Mouse (Mus musculus) granulocyte monocyte progenitor cell, adult 5-6 weeks (primary cell): ENCODE results near the gene Tmem37. TPM values are rescaled to one million over a fixed set of nuclear protein-coding genes. Genes with fewer than 3 reads are reported as not detected.

Experiments used
- ATAC-seq: replicated peaks from 2 replicates; pipeline ENCODE4 v1.8.0; 2016; ENCODE audit warnings: mild to moderate bottlenecking, moderate TSS enrichment, inconsistent platforms; ENCODE audit not compliant: poor library complexity, severe bottlenecking
- total RNA-seq, 2 experiments: library from RNA; stranded (forward) in 1 of 2; stranded (reverse) in 1 of 2; fragments of 200-712, 200-1000 nt in 1 of 2; fragments of >200 nt in 1 of 2; fragmentation: Nextera tagmentation in 1 of 2; gene quantifications; 2 replicates each; pipeline ENCODE4 v1.2.3; 2014 to 2017

Tmem37 gene
- total RNA-seq, 2 experiments from 2014 or later, result 1.3 TPM; not detected in 1

DNA sequence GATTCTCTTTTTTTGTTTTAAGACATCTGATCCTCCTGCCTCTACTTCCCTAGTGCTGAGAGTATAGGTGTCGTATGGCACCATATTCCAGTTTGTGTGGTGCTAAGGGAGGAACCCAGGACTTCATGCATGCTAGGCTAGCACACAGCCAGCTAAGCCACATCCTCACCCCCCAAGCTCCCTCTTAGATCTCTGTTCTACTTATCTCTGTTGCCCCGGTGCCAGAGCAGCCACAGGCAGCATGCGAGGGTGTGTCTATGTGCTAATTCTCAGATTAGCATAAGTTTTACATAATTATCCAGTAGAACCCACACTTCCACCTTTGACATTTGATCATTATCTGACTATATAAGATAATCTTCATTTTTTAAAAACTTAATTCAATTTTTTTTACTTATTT is 21.0 kb upstream of the Tmem37 start:
- no peak for ATAC-seq

DNA sequence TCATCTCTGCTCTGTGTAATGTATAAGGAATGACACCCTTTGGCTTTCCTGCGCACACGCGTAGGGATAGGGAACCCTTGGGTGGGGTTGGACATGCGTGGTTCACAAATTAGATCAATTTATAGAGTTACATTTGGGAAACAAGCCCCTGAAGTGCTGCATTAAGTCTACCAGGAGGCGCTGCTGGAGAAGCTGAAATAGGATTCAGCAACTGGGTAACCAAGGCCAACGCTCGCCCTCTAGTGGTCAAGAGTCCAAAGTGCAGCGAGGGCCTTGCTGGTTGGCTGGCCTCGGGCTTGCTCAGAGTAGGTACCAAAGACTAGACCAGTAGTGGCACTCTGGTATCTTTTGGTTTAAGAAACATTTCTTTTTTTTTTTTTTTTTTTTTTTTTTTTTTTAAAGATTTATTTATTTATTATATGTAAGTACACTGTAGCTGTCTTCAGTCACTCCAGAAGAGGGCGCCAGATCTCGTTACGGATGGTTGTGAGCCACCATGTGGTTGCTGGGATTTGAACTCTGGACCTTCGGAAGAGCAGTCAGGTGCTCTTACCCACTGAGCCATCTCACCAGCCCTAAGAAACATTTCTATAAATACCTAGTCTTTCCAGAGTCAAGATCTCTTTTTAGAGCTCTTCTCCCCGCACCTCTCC is 19.7 kb upstream of the Tmem37 start:
- ATAC-seq, result peak; percentile 92

DNA sequence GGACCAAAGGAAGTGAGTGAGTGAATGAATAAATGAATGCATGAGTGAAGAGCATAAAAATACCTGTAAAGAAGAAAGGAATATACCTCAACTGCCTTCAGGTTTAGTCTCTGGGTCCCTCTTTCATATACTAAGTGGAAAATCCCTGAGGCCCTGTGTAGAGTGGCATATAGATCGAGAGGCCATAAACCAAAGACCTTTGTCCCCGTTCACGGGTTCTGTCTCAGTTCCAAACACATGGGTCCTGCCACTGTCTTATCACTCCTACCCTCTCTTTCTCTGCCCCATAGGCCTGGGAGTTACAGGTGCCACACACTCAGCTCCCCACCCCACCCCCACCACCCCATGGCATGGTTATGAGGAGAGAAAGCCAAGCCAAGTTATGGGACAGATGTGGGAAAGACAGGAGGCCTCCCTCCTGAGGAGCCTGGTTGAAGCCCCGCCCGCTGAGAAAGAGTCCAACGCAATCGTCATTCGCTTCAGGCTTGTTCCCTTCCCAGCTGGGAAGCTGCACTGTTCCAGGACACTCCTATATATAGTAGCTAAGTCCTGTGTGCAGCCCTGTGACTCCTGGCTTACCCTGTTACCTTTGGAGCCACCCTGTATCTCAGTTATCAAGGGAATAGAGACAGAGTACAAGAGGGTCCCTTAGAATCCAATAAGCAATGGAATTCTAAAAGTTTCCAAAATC is 17.2 kb upstream of the Tmem37 start:
- no peak for ATAC-seq

GRCm38 (mm10) chr1:120089180-120089579 is 15.3 kb upstream of the Tmem37 start:
- no peak for ATAC-seq

DNA sequence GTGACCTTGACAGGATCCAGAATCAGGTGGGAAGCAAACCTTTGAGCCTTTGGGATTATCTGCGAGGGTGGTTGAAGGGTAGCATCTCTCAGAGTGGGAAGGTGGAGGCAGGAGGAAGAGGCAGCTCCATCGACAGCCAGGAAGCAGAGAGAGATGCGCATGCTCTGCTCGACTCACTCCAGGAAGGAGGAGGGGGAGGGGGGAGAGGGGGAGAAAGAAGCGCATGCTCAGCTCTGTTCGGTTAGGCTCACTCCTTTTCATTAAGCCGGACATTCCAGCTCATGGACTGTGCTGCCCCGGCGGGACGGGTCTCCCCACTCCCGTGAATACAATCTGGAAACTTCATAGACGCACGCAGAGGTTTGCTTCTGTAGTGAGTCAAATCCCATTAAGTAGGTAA is 12.8 kb upstream of the Tmem37 start:
- no peak for ATAC-seq

DNA sequence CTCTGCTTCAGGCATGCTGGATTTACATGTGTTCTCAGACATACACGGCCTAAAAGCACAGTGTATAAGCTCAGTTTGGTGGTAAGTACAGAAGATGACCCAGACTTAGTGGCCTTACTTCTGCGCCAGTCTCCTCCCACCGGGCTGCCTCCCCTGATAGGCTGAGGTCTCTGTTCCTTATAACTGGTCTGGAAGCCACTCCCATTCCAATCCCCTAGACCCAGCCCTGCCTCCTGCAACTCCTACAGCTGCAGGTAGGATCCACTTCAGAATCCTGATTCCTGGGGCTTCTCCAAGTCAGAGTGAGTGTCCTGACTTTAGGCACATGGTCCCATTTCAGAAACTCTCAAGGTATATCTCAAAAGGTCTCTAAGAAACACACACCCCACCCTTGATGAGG is 11.8 kb upstream of the Tmem37 start:
- peak; percentile 49 for ATAC-seq

DNA sequence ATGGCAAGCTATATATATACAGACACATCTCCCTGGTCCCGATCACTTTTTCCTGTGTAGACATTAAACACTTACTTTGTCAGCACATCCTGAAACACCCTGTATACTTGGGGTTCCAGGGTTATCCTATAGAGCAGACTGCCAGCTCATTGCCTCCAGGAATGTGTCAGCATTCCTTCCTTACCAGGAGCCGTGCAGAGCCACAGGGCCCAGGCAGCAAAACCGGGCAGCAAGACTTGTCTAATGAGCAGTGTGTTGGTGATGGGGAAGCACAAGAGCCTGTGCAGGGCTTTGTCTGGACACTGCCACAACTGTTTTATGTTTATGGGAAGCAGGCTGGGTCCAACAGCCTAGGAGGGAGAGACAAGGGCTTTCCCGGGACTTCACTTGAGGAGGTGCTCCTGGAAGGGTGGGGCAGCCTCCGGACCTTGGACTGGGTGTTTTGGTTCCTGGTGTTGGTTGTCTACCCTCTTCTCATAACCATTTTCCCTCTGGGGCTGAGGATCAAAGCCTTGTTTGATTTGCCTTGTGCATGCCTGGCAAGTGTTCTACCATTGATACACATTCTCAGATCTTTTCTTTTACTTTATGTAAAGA is 10.1 kb upstream of the Tmem37 start:
- no peak for ATAC-seq

DNA sequence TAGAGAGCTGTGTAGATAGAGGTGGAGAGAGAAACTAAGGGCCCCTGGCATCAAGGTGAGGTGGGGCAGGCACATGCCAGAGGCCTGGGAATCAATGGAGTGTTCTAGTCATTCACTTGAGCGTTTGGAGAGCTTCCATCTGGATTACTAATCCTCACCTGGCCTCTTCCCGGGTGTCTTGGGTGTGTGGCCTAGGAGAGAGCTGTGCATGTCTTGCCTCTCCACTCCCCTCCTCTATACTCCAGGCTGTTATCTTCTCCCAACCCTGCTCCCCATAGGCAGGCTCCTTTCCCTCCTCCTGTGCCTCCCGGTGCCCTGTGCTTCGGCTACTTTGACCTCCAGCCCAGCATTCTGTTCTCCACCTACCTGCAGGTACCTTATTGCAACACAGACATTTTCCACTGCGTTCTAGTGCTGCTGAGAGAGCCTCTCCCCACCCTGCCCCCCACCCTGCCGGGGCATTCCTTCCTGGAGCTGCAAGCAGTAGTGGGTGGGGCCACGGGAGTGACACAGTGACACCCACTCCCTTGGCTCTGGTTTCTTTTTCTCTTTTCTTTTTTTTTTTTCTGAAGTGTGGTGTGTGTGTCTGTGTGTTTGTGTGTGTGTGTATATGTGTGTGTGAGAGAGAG is 9.2 kb upstream of the Tmem37 start:
- ATAC-seq, result no peak

GRCm38 (mm10) chr1:120080632-120081031 is 6.8 kb upstream of the Tmem37 start:
- peak; percentile 67 for ATAC-seq

DNA sequence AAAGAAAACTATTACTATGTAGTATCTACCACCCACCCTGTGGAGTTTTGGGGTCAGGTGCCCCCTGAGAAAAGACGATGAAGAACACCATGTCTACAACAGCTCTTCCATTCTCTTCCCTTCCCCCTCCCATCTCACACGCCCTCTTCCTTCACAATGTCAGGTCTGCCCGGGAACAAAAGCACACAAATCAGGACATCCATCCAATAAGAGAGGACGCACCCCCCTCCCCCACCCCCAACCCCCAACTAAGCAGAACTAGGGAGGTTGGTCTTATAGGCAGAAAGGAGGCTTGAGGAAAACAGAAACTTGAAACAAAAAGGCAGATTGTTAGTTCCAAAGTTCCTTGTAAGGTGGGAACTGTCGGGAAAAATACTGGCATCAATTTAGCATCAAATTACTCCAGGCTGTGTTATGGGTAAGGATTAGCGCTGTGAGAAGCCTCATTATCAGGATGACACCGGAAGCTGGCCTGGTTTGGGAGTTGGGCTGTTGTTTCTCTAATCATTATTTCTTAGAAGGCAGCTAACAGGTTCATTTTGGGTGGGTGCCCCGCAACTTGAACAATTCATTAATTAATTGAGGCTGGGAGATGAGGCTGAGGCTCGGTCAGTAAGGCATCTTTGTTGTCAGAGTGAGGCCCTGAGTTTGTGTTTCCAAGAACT is 4.0 kb upstream of the Tmem37 start:
- ATAC-seq, result no peak

DNA sequence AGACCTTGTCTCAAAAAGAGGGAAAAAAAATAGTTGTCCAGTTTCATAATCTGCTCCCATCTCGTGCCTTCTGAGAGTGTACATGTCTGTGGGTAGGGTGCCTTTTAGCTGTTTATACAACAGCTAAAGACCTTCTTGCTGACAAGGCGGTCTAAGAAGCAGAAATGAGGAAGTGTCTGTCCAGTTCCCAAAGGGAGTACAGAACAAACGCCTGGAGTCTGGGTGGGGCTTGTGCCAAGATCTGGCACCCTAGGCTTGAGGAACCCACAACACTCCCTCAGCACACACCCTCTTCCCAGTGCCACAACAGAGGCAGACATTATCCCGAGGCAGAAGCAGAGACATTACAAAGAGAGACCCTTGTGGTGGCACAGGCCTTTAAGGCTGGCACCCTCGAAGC is 1.6 kb upstream of the Tmem37 start:
- peak; percentile 70 for ATAC-seq

DNA sequence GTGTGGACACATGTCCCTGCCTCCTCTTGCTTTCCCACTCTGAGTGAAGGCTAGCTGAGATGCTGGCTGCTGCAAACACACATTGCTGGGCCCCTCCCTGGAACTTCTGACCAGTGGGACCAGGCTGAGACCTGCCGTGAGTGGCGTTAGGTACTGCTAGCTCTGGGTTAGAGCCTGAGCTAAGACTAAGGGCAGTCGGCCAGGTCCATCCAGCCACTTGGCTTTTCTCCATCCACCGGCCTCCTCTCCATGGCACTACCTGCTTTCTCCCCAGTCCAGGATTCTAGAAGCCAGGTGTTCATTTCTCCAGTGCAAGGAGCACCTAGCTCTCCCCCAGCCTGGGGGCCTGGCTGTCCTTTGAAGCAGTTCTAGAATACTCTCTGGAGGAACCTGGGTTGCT is 1.1 kb upstream of the Tmem37 start:
- ATAC-seq, result no peak

DNA sequence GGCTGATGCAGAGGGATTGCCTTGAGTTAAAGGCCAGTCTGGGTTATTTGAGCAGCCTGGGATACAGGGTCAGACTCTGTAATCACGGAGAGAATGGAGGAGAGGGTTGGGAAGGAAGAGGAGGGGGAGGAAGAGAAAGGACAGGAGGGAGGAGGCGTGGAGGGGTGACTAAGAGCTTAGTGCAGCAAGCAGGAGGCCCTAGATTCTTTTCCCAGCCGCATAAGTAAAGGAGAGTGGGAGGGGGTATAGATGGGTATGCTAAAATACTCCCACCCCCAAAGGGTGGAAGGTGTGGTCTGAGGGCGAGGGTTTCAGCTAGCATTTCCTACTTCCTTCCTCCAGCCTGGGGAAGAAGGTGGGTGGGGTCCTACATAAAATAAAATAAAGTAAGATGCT is 431 bp upstream of the Tmem37 start:
- no peak for ATAC-seq

DNA sequence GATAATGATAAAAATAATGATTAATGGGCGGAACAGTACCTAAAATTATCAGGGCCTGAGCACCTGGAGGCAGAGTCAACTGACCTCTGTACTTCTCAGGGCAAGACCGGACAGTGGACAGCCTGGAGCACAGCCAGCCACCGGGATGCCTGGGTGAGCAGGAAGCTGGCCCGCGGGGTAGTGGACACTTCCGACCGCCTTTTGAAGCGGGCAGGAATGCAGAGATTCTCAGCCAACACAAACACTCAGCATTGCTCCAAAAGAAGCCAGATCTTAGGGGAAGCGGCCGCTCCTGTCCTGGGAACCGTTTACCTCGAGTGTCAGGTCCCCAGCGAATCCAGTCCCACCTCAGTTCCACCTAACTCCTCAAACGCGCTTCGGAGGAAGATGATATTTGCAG is 974 bp downstream of the Tmem37 start:
- ATAC-seq, result no peak

- no peak for ATAC-seq
These were observed 2.7 kb downstream of the Tmem37 start for GRCm38 (mm10) chr1:120071133-120071532.

DNA sequence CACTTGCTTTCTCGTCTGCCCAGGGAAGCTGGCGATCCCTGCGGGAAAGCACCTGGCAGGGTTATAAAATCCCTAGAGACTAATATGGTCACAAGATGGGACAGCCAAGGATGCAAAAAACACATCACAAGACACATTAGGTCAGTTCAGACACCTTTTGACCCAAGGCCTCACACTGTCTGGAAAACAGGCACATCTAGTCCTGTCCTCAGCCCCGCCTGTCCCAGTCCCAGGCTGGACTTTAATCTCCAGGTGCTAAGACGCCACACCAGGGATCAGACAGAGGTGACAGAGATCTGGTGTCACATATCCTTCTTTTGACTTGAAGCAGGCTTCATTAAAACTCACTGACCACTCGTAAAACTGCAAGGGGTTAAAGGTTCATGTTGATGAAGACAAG is 3.7 kb downstream of the Tmem37 start:
- ATAC-seq, result no peak

DNA sequence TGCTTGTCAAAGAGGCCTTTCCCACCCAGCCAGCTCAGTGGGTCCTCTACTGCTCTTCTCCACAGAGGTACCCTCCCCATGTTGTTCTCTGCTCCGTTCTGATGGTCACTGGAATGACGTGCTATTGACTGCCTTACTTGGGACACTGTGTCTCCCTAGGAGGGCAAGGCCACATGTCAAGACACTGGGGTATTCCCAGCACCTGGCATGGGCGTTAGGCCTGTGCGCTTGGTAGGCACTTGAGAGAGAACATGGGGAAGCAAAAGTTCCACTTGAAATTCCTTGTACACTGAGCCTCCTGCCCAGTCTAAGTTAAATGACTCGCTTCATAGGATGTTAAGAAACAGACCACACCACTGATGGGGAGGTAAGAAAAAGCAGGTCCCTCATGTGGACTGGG is 4.8 kb downstream of the Tmem37 start:
- ATAC-seq, result no peak

DNA sequence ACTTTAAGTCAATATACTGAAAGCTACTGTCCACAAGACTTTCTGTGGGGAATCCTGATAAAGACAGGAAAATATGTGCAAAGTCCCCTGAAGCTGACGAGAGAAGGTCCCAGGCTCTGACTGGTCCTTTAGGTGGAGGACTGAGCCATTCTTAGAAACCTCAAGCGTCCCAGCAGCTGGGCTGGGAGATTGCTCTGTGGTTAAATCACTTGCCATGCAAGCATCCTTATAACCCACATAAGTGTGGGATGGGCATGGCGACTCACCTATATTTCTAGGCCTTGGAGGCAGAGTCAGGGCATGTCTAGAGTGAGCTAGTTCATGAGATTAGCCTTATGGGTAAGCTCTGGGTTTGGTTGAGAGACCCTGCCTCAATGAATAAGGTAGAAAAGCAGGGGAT is 7.2 kb downstream of the Tmem37 start:
- ATAC-seq, result no peak

DNA sequence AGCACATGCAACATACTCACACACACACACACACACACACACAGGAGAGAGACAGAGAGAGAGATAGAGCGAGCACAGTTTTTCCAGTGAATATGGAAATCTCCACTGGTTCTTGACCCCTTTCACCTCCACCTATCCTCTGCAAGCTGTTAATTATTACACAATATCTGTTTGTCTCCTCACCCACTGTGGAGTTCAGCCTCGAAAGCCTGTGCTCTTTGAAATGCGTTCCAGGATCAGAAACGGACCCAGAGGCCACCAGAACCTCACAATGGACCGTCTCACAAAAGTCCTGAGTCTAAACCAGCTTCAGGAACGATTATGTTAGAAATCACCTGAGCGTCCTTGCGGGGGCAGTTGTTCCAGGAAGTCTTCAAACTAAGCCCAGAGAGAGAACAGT is 7.7 kb downstream of the Tmem37 start:
- ATAC-seq, result no peak

DNA sequence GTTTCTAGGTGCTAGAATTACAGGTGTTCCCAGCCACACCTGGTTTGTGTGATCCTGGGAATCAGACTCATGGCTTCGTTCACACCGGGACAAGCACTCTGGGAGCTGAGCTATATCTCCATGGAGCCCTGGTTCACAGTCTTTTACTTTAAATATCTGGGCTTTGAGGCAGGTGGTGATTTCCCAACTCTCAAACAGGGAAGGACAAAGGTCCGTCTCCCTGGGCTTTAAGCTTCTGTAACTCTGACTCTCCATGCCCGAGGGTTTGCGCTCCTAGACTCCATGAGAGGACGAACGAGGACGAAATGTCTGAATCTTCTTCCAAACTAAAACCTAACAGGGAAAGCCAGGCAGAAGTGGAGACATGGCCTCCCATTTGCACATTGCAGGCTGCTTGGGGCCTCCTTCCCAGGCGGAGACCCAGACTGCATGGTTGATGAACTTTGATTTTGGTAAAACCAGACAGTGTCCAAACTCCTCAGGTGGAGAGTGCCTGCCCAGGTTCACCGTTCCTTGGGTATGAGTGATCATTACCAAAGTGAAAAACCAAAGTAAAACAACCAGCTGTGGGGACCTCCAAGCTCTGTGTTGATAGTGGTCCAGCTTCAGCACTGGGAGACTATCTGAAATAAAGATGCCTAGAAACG is 9.7 kb downstream of the Tmem37 start:
- no peak for ATAC-seq
